Mouse (Mus musculus) heart, postnatal 36 days (tissue): ENCODE measurements around the gene Palm2. TPM values are rescaled to one million over a fixed set of nuclear protein-coding genes. Genes with fewer than 3 reads are reported as not detected.

Experiments
- DNase-seq, 2 experiments: peaks; one replicate each; pipeline ENCODE4 v3.0.0; 2021 to 2022
- intact Hi-C: fragments of 180-260 bp; cut with DNase I; formaldehyde crosslinking; loops from one replicate; pipeline ENCODE4 v1.15.1; 2025
- total RNA-seq, 2 experiments: library from RNA; stranded (reverse); gene quantifications; 2 replicates each; pipeline ENCODE4 v1.2.3; 2021

Gene Palm2
- total RNA-seq, 2 experiments from 2014 or later = 4.9 to 14.8 TPM

DNA sequence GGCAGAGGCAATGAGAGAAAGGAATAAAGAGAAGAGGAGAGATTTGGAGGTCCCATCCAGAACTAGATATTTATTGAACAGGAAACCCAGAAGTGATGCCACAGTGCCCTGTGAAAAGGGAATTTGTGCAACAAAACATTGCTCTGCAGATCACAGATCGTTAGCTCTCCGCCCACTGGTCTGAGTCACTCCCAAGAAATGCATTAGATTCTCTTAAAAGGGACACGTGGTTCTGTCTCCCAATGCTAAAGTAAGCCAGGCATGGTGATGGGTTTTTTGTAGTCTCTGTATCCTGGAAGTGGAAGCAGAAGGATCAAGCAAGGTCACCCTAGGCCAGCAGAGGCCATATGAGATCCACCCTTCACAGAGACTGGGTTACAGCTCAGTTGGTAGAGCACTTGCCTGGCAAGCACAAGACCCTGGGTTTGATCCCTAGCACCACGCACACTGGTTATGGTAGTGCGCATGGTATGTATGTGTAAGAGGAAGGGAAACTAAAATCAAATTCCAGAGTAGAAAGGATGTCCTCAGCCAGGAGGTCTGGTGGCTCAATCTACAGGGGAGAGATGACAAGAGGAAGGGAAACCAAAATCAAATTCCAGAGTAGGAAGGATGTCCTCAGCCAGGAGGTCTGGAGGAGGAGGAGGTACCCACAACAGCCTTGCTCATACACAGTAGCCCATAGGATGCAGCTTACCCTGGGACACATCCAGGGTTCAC is 218.3 kb downstream of the Palm2 start:
- intact Hi-C loops = no loop called here
- DNase-seq = no peak

DNA sequence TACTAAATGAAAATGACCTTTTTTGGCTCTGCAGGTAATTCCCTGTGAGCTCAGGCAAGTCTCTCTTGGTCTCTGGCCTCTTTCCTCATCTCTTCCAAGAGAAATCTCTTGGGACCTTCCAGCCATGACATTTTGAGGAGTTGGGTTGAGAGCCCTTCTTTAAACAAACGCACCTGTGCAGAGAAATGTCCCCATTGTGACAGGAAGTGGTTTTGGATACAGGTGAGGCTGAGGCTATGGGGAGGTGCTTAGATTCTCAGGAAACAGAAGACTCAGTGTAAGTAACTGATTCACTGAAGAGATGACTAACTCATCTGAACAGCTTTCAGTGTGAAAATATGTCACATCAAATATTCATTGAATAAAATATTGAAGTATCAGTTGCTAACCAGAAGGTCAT is 221.9 kb downstream of the Palm2 start:
- no peak for DNase-seq
- intact Hi-C loops = no loop called here

DNA sequence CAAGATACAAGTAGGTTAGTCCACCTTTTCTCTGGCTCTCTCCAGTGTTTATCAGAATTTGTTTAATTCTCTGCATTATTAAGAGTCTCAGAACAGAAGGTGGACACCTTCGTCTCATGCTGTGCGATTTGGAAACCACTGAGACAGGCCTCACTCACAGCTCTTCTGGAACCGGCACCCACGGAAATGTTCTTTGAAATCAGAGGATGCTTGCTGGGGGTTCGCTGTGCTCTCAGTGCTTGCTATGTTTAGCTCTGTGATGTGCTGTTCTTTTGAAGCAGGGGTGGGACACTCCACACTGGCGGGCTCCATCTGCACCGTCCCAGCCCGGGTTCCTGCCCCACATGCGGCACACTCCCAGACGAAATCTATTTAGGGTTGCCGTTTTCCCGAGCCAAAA is 222.3 kb downstream of the Palm2 start:
- no peak for DNase-seq
- intact Hi-C loops = no loop called here

DNA sequence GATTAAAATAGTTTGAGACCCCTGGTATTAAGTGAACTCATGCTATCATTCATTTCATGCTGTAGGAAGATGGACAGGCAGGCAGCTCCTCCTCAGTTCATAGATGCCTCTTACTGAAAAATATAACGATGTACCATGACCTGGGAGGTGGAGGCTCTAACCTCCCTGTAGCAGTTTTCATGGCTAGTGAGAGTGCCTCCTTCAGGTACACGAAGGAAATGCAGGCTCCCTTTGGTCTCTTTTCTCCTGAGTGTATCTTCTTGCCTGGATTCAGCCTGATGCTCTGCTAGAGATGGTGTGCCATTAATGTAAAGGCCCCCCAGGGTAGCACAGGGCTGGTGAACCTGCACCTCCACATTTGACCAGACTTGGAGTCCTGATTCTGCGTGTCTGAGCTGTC is 222.8 kb downstream of the Palm2 start:
- intact Hi-C loops = no loop called here
- DNase-seq = no peak

DNA sequence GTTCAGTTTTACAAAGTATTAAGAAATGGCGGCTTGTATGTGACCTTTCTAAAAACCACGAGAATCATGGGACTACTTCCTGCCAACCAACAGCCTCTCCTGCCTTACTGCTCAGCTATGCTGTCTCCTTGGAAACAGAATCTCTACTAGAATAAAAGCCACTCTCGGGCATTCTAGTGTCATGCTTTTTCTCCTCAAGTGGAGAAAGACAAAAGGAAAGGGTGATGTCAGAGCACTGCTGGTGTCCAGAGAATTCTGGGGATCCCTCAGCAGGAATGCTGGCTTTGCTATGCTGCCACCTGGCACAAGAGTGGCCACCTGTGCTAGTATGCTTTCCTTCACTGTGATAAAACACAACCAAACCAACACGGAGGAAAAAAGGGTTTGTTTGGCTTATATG is 226.4 kb downstream of the Palm2 start:
- intact Hi-C loops = no loop called here
- no peak for DNase-seq

DNA sequence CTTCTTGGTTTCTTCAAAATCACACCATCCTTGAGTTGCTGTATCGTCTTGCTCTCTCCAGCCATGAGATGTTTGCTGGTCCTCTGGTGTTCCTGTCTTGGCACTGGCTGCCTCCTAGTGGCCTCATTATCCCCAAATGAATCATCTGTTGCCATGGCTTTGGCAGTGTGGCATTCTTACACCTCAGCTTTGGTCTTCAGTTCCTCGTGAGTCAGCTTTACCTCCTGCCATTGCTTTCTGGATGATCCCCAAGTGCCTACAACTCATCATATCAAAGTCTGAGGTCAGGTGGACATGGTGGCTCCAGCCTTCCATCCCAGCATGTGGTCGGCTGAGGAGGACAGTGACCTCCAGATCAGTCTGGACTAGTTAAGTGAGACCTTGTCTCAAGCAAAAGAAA is 232.1 kb downstream of the Palm2 start:
- no peak for DNase-seq
- intact Hi-C loops = loop anchor here (5.0 kb wide), 1 partner anchor 294 kb away; no protein-coding TSS in a partner anchor

DNA sequence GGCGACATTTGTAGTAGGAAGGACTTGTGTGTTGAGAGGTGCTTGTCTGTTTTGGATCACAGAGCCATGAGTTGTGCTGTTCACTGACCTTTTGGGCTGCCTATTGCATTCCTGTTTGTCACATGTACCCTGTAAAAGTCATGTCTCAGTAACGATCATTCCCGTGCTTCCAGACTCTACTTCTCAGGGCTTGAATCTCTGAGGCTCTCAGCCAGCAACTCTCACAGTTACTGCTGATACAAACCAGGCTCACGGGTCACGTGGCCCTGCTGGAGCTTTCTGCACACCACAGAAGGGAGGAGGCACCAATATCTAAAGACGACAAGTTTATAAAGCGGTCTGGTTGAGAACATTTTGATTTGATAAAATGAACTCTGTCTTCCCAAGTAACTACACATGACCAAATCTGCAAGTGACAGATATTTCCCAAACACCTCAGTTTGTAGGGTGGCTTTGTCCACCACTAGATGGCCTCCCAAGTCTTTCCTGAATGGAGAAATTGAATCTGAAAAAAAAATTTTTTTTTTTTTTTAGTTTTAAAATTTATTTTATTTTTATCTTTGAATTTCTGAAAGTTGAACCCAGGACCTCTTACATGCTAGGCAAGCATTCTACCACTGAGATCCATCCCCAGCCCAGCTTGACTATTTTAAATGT is 236.9 kb downstream of the Palm2 start:
- DNase-seq = peak; percentile 59 to 71
- intact Hi-C loops = loop anchor here (5.0 kb wide), 1 partner anchor 406 kb away; no protein-coding TSS in a partner anchor

DNA sequence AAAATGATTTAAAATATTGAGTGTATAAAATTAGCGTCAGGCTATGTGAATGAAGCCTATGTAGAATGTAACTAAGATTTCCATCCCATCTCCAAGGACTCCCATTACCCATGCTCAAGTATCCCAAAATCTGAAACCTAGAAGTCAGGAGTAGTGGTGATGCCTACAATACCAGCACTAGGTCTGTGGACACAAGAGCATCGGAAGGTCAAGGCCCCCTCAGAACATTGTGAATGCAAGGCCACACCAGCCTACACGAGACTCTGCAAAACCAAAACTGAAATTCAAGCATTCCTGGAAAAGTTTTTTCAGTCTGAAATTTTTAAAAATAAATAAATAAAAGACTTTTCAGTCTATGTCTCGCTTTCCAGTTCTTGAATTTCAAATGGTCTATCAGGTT is 238.5 kb downstream of the Palm2 start:
- no peak for DNase-seq
- intact Hi-C loops = loop anchor here (1.0 to 5.0 kb wide), 4 partner anchors 44 to 405 kb away; partner anchors contain the start of gene Akap2

DNA sequence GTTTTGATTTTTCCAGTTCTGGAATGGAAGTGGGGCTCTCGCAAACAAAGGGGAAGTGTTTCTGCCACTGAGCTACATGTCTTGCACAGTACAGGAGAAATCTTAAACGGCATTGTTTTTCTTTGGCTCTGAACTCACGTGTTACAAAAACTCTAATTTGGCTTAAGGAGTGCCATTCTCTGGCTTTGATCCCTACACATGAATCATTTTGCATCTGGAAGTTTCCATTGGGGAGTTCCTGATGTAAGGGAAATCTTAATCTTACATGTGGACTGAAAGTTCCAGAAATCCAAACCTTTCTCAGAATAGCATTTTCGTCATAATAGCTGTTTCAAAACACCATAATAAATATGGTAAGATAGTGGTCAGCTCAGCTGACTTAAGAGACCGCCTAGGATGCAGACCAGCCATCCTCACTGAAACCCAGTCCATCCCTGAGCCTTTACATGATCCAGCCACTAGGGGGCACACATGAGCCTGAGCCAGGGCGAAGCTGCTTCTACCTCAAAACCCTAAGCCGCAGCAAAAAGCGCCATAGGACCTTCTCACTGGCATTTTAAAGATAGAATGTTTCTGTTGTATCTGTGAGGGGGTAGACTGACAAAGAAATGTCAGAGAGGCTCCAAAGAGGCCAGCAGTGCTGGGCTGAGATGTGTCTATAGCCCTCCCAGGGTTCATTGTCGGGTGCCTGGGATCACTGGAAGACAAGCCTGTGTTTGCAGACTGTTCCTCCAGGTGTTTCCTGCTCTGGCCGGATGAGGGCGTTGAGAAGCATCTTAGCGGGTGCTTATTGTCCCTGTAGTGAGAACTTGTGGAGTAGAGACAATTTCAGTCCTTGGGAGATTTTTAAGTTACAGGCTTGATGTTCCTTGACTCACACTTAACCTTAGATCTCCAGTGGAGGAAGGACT is 239.2 kb downstream of the Palm2 start:
- intact Hi-C loops = loop anchor here (1.0 to 5.0 kb wide), 6 partner anchors 44 to 404 kb away; partner anchors contain the start of gene Akap2
- peak; percentile 91 to 92 for DNase-seq

DNA sequence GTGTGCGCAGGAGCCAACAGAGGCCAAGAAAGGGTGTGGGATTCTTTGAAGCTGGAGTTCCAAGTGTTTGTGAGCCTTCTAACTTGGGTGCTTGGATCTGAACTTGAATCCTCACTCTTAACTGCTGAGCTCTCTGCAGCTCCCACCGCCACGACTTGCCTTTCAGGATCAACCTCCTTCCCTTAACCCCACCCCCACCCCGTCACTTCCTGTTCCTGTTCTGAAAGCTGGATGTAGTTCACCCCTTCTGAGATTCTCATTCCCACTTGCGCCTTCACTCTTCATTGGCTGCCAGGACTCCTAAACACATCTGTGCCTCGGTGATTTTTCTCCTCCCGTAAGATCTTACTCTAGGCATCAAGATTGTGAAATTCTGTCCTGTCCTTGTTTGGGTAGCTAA is 240.3 kb downstream of the Palm2 start:
- intact Hi-C loops = loop anchor here (2.0 to 5.0 kb wide), 2 partner anchors 14 to 403 kb away; no protein-coding TSS in a partner anchor
- DNase-seq = no peak

DNA sequence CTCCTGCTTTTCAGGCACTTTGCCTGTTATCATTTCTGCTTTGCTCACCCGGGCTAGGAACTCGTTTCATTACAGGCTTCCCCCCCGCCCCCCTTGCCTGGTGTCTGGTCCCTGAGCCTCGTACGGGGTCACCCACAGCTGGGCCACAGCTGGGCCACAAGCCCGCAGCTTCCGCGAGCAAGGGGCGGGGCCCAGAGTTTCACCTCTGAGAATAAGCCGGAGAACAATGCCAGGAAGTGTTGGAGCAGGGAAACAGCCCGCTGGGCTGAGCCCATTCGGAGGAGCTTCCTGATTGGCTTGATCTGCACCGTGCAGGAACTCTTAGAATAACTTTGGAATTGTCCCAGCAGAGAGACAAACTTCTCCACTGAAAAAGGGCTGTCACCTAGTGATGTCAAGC is 241.3 kb downstream of the Palm2 start:
- intact Hi-C loops = loop anchor here (2.0 kb wide), 1 partner anchor 13 kb away; no protein-coding TSS in a partner anchor
- DNase-seq = peak; percentile 81 to 86

DNA sequence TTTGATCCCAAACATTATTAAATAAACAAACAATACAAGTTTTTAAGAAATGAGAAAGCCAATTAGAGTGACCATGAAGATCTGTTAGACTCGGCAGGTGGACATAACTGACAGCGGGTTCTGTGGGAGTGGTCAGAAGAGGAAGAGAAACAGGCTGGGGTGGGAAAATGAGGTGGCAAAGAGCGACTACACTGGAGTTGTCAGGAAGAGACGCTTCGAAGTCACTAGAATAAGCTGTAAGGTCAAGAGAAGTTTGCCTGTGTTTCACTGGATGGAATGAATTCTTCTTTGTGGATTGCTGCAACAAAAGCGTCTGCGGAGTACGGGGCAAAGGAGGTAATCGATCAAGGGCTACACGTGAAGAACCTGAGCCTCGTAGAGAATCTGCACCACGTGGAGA is 243.9 kb downstream of the Palm2 start:
- DNase-seq = no peak
- intact Hi-C loops = loop anchor here (2.0 kb wide), 1 partner anchor 99 kb away; no protein-coding TSS in a partner anchor

DNA sequence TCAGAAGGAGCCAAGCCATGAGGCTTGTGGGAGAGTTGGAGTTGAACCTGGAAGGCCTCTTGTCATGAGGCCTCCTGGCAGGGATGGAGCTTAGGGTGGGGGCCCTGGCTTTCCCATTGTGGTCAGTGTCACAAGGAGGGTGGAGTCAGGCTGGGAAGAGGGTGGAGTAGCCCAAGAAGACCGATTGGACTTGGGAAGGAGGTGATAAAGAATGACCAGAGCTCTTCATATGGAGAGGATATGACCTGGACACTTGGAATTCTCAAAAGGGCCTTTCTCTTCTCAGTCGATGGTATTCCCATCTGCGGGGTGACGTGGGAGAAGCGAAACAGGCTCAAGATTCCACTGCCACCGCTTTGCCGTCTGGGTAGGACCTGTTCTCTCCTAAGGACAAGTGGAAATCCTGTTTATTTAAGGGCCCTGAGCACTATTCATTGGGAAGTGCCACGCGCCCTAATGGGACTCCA is 245.0 kb downstream of the Palm2 start:
- DNase-seq = peak; percentile 54 to 62
- intact Hi-C loops = loop anchor here (2.0 kb wide), 1 partner anchor 98 kb away; no protein-coding TSS in a partner anchor

DNA sequence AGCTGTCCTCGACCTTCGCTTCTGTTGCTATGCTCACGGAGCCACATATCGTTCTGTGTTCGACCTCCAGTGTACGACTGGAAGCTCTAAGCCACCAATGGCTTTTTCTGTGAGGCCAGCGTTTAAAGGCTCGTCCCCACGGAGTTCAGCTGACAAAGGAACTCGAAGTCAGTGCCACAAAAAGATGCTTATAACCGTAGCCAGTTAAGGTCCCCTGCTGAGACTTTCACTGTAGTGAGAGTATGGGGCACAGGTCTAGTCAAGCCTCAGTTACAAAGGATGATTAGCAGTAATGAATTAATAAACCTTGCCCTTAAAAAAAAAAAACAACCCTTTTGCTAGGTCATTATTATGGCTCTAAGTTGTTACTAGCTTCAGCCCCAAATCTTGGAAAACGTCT is 246.1 kb downstream of the Palm2 start:
- no peak for DNase-seq
- intact Hi-C loops = no loop called here

DNA sequence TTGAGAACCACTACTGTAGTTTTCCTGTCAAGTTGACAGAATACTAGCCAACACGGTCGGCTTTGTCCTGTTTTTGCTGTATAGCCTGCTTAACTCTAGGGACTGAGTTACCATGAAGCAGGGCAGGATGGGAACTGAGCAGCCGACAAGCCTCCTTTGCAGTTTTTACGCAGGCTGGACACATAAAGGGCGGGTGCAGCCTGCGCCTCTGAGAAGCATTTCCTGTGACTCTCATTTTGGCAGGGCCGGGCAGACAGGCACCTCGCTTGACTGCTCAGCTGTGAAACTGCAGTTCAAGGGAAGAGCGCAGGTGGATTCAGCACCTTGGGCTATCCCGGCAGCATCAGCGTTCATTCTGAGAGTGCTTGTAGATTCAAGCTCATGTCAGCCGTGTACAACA is 247.5 kb downstream of the Palm2 start:
- DNase-seq = peak; percentile 59 to 60

DNA sequence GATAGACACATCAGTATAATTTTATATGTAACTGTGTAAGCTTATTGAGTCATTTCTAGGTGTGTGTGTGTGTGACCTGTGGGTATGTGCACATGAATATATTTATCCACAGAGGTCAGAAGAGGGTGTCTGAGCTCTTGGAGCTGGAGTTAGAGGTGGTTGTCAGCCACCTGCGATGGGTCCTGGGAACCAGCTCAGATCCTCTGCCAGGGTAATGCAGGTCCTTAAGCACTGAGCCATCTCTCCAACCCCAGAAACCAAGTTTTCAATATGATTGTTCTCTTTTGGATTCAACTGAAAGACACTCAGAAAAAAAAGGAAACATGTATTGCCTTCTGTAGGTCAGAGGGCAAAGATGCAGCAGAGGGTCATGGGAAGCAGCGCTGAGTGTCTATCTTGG is 248.3 kb downstream of the Palm2 start:
- intact Hi-C loops = no loop called here
- no peak for DNase-seq

More for the DNA sequence above, 247.5 kb downstream of the Palm2 start:
- intact Hi-C loops = no loop called here

DNA sequence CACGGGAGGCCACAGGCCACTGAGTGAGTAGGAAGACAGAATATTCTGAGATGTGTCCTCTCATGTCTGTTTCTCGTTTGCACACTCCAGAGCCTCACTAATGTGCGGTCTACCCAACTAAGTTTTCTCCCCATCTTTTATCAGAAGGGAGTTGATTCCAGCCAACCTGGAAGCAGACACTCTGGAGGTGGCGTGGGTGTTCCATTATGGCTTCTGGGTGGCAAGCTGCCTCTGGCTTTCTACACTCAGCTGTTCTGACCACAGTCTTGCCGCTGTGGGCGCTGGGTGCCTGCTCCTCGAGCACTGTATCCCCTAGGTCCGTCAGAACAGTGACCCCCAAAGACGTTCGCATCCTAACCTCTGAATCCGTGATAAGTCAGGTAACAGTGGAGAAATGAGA is 248.9 kb downstream of the Palm2 start:
- no peak for DNase-seq
- intact Hi-C loops = no loop called here

DNA sequence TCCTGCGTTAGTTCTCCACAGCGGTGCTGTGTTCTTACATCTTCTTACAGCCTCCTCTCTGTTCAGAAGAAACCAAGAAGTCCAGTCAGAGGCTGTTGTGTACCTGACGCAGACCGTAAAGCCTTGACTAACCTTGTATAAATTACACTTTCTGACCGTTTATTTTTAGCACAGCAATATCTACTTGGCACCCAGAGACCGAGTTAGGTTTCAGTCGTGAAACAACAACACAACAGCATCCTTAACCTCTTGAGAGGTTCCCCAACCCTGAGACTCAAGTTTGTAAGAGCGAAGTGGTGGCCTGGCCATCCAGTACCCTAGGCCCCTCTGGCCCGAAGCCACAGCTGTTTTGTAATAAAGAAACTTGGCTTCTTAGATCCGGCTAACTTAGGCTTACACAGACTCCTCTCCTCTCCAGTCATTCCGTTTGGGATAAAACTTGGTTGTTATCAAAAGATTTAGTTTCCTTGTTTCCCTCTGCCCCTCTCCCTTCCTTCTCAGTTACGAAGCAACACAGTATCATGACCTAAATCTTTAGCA is 250.7 kb downstream of the Palm2 start:
- intact Hi-C loops = no loop called here
- DNase-seq = no peak

DNA sequence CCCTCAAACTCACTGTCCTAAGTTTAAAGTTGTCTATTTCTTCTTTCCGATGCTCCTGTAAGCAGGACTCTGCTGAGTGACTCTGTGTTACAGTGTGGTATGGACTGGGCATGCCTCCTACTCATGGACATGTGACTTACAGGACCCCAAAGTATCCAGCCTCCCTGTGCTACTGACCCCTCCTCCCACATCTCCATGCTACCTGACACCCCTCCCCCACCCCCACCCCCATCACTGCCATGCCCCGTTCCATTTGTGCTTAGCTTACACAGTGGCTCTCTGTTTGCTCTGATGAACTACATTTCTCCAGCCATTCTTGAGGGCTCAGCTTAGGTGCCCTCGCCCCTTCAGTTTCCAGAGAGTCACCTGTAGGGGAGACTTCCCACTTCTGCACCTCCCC is 252.7 kb downstream of the Palm2 start:
- intact Hi-C loops = no loop called here
- DNase-seq = no peak

DNA sequence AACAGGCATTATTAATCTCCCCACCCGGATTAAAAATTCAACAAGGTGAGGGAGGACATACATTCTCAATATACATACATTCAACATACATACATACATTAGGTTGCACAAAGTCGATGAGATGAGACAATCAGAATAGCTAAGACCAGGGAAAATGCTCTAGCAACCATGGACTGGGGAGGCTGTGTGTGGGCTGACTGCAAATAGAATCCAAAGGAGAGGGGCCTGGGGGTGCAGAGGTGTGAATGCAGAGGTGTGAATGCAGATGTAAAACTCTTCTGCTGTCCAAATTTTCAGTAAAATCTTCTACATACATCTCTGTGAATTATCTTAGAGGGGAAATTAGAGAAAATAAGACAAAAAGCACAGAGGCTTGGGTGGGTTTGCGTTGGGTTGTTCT is 253.5 kb downstream of the Palm2 start:
- intact Hi-C loops = no loop called here

More for the DNA sequence above, 253.5 kb downstream of the Palm2 start:
- no peak for DNase-seq
